Mouse (Mus musculus): ENCODE results near the gene Glp2r.

Gene Glp2r

GRCm38 (mm10) chr11:67771053-67771452 lies at the start of gene Glp2r:
TSS of gene Glp2r (minus strand) at chr11:67771153.
- no peak for DNase-seq

- peak; percentile 42 for DNase-seq
Measured at GRCm38 (mm10) chr11:67820221-67820620, 49.3 kb upstream of the Glp2r start.

GRCm38 (mm10) chr11:67819604-67820003 lies 48.7 kb upstream of the Glp2r start:
- peak; percentile 45 for DNase-seq

- peak; percentile 16 for DNase-seq
Measured at GRCm38 (mm10) chr11:67811535-67811934, 40.6 kb upstream of the Glp2r start.

- no peak for DNase-seq
Measured at GRCm38 (mm10) chr11:67808051-67808450, 37.1 kb upstream of the Glp2r start.

- no peak for DNase-seq
Measured at GRCm38 (mm10) chr11:67806832-67807597, 36.1 kb upstream of the Glp2r start.

- no peak for DNase-seq
Measured at GRCm38 (mm10) chr11:67805538-67805937, 34.6 kb upstream of the Glp2r start.

- no peak for DNase-seq
Measured at GRCm38 (mm10) chr11:67801169-67801568, 30.2 kb upstream of the Glp2r start.

- DNase-seq, result no peak
Measured at GRCm38 (mm10) chr11:67800130-67800723, 29.3 kb upstream of the Glp2r start.

GRCm38 (mm10) chr11:67797931-67798330 lies 27.0 kb upstream of the Glp2r start, which contains the start of gene Dhrs7c:
TSS of gene Dhrs7c (plus strand) at chr11:67798187.
- DNase-seq, result no peak

GRCm38 (mm10) chr11:67790182-67790581 lies 19.2 kb upstream of the Glp2r start:
- no peak for DNase-seq

GRCm38 (mm10) chr11:67774379-67774778 lies 3.4 kb upstream of the Glp2r start, which contains the start of gene Gsg1l2:
TSS of gene Gsg1l2 (plus strand) at chr11:67774608.
- DNase-seq, result no peak

GRCm38 (mm10) chr11:67772577-67772976 lies 1.6 kb upstream of the Glp2r start:
- DNase-seq, result peak; percentile 50

- DNase-seq, result no peak
Measured at GRCm38 (mm10) chr11:67771691-67772090, 738 bp upstream of the Glp2r start.

GRCm38 (mm10) chr11:67757373-67758167 lies 13.4 kb downstream of the Glp2r start:
- no peak for DNase-seq

GRCm38 (mm10) chr11:67756287-67756686 lies 14.7 kb downstream of the Glp2r start:
- no peak for DNase-seq

- DNase-seq, result no peak
Measured at GRCm38 (mm10) chr11:67741569-67741968, 29.4 kb downstream of the Glp2r start.

GRCm38 (mm10) chr11:67738846-67739490 lies 32.0 kb downstream of the Glp2r start:
- no peak for DNase-seq

GRCm38 (mm10) chr11:67738345-67738744 lies 32.6 kb downstream of the Glp2r start:
- DNase-seq, result no peak

GRCm38 (mm10) chr11:67734597-67734996 lies 36.4 kb downstream of the Glp2r start:
- DNase-seq, result no peak

- no peak for DNase-seq
Measured at GRCm38 (mm10) chr11:67733726-67734125, 37.2 kb downstream of the Glp2r start.

- no peak for DNase-seq
Measured at GRCm38 (mm10) chr11:67731056-67731455, 39.9 kb downstream of the Glp2r start.

GRCm38 (mm10) chr11:67728726-67729125 lies 42.2 kb downstream of the Glp2r start:
- DNase-seq, result no peak

All from kidney, postnatal 14 days (tissue).